Mouse (Mus musculus): Measurements from ENCODE around the gene Chrna4.

DNA sequence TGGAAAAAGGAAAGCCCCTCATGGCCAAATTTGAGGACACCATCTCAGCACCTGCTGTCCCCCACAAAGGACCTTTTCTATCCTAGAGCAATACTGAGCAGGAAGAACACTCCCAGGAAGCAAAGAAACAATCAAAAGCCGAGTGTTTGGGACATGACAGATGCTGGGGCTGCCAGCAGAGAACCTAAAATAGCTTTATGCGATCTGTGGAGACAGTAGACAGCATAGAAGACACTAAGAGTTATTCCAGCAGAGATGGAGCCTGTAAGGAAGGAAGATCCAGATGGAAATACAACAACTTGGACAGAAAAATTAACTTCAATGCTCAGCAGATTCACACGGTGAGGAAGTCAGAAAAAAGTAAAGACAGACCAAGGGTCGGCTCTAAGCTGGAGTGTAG lies 22.5 kb upstream of the Chrna4 start:
- no peak for TF ChIP-seq CTCF (IDR thresholded peaks at IDR 0.05; ENCODE audit: low read depth, low read length)
- TF ChIP-seq GATA1 (IDR thresholded peaks at IDR 0.05; ENCODE audit: borderline replicate concordance, low read length): no peak

Measured in G1E (cell line).